Mouse (Mus musculus) testis, adult 2 months (tissue): ENCODE measurements around the gene Txndc9. TPM values are rescaled to one million over a fixed set of nuclear protein-coding genes. Genes with fewer than 3 reads are reported as not detected.

Experiments
- H3K27ac ChIP-seq: fragments of 200-500 bp; 2 replicates; pipeline ENCODE4 v1.5.1; 2012; ENCODE audit warnings: low read depth, low read length; ENCODE audit not compliant: control insufficient read depth, insufficient read depth
- H3K27me3 ChIP-seq: fragments of 200-500 bp; 2 replicates; pipeline ENCODE4 v1.6.1; 2012; ENCODE audit warnings: mild to moderate bottlenecking, low read length, moderate library complexity; ENCODE audit not compliant: control insufficient read depth, insufficient read depth
- H3K36me3 ChIP-seq: fragments of 200-500 bp; 2 replicates; pipeline ENCODE4 v1.6.1; 2012; ENCODE audit warnings: mild to moderate bottlenecking, low read length; ENCODE audit not compliant: control insufficient read depth, insufficient read depth
- H3K4me1 ChIP-seq: fragments of 200-500 bp; 2 replicates; pipeline ENCODE4 v1.6.1; 2012; ENCODE audit warnings: low read length; ENCODE audit not compliant: control insufficient read depth, insufficient read depth
- H3K4me3 ChIP-seq: fragments of 200-500 bp; 2 replicates; pipeline ENCODE4 v1.5.1; 2012; ENCODE audit warnings: low read depth, mild to moderate bottlenecking, low read length, moderate library complexity, mixed read lengths; ENCODE audit not compliant: control insufficient read depth
- CTCF ChIP-seq: fragments of 200-500 bp; IDR thresholded peaks from 2 replicates; pipeline ENCODE4 v1.5.1; 2012; ENCODE audit warnings: low read depth, mild to moderate bottlenecking, inconsistent platforms, low read length, moderate library complexity; ENCODE audit not compliant: control insufficient read depth, insufficient read depth, insufficient replicate concordance
- POLR2A ChIP-seq: fragments of 200-500 bp; IDR thresholded peaks from 2 replicates; pipeline ENCODE4 v1.6.1; 2012; ENCODE audit warnings: low read depth, mild to moderate bottlenecking, inconsistent platforms, low read length, moderate library complexity; ENCODE audit not compliant: control insufficient read depth
- polyA plus RNA-seq: library from polyadenylated mRNA; depleted of rRNA; stranded (reverse); fragments of >200 nt; gene quantifications from 2 replicates; pipeline ENCODE4 v1.2.3, GENCODE M21; 2012; rRNA removed

The Txndc9 gene
- 23.8 and 27.6 TPM in 2 replicates for polyA plus RNA-seq

DNA sequence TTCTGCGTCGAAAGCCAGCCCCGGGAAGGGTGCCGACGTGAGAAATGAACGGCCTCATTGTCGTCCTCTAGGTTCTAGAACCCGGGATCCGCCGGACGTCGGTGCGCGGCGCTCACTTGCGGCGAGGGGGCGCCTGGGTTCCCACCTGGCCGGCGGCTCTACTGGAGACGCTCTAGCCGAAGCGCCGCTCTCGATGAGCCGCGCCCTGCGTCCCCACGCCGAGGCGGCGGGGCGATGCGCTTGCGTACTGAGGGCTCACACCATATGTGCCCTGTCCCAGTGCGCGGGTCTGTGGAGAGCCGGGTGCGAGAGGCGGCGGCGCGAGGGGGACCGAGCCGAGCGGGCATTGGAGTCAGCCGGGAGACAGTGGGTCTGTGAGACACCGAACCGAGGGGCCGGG lies at the start of gene Txndc9, which contains the start of gene Eif5b:
Gene Txndc9, minus strand, starts transcription at position 27 of the 400 bp plus-strand sequence.
Gene Eif5b, plus strand, starts transcription at position 144 of the 400 bp plus-strand sequence.
- Histone ChIP-seq H3K36me3 (peaks cover 3% of the 10 kb centered on the region), H3K27me3 (no peaks in the 10 kb centered on the region), H3K27ac (peak within 1 kb of the TSS; percentile 97), H3K4me1 (peaks cover 7% of the 10 kb centered on the region; the same call in 1 of the 2 replicates), H3K4me3 (peak within 1 kb of the TSS; percentile 95)
- TF ChIP-seq CTCF = peak; percentile 26; the same call in 1 of the 2 replicates
- TF ChIP-seq POLR2A = peak; percentile 80

DNA sequence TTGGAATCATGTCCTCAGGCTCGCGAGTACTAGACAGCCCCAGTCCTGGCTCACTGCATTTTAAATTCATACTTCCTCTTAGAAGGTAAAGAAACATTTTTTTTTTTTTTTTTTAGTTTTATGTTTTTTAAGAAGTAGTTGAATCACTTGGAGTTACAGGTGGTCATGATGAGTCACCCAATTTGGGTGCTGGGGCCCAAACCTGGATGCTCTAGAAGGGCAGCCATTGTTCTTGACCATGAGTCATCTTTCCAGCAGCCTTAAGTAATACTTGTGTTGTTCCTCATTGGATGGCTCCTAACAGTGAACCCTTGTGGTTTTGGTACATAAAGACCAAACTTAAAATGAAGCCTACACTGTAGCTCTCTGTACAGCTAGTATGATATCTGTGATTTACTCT lies 41.2 kb upstream of the Txndc9 start:
- Histone ChIP-seq H3K36me3 (peaks cover 3% of the 10 kb centered on the region), H3K4me3 (no peak overlapping the region), H3K4me1 (no peaks in the 10 kb centered on the region), H3K27me3 (no peaks in the 10 kb centered on the region), H3K27ac (no peak overlapping the region)
- TF ChIP-seq CTCF = no peak
- no peak for TF ChIP-seq POLR2A

DNA sequence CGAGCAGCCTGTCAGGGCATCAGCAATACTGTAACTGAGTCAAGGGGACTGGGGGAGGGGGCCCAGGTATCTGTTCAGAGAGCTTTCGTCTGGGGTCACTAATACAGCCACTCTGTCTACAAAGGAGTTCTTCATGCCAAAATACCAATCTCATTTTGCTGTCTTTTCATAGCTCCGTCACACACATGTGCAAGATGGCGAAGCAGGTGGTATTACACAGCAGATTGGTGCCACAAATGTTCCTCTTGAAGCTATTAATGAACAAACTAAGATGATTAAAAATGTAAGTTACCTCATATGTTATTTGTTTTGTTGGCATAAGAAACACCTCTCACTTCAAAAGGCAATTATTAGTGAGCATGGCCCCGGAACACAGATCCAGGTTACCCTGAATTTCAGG lies 39.7 kb upstream of the Txndc9 start:
- TF ChIP-seq POLR2A (no peak), CTCF (no peak)
- peaks cover 3% of the 10 kb centered on the region for H3K36me3 ChIP-seq

DNA sequence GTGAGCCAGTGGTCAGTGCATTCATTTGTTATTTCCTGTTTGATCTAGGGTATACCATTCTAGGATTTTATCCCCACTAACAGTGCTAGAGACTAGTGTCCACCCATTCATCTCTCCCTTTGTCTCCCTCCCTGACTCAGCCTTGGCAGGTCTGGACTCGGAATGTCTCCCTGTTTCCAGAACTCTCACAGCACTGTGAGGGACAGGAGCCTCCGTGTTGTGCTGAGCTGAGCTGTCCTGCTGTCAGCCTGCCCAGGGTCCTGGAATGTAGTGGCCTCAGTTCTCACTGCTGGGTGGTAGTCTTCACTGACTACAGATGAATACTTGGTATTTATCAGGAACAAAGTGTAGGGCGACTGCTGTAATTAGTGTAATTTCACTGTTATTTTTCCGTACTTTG lies 37.8 kb upstream of the Txndc9 start:
- Histone ChIP-seq H3K36me3 (peaks cover 4% of the 10 kb centered on the region), H3K27ac (no peak overlapping the region), H3K4me3 (no peak overlapping the region), H3K4me1 (no peaks in the 10 kb centered on the region), H3K27me3 (no peaks in the 10 kb centered on the region)
- TF ChIP-seq CTCF = no peak
- no peak for TF ChIP-seq POLR2A

More for the DNA sequence above, 39.7 kb upstream of the Txndc9 start:
- no peaks in the 10 kb centered on the region for H3K27me3 ChIP-seq
- H3K4me1 ChIP-seq = no peaks in the 10 kb centered on the region
- no peak overlapping the region for H3K27ac ChIP-seq
- no peak overlapping the region for H3K4me3 ChIP-seq

DNA sequence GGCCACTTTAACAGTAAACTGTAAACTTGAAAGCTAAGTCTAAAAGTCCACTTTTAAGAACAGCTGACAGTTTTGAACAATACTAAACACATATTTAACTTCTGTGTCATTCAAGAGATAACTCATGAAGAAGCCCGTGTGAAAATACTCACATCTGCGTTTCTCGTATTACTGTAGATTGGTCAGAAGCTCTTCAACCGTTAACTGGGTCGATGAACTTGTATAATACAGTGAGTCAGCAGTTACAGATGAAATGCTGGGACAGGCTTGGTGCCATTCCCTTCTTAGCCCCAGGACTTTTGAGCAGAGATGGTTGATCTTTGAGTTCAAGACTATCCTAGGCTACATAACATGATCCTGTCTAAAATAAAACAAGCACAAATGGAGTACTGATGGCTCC lies 33.7 kb upstream of the Txndc9 start:
- peaks cover 3% of the 10 kb centered on the region for H3K36me3 ChIP-seq
- TF ChIP-seq CTCF (no peak), POLR2A (no peak)

DNA sequence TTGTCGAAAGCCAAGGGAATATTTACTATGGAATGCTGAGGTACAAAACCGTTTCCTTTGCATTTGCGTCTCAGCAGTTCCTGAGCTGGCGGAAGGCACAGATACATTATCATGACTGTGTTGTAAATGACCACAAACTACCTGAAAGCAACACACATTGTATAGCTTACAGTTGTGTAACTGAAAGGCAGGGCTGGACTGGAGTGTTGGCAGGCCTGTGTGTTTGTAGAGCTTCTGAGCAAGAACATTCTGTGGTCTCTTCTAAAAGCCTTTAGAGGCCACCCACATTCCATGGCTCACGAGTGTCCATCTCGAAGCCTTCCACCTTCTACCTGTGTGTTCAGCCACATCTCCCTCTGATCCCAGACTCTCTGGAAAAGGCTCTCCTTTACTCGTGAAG lies 29.6 kb upstream of the Txndc9 start:
- Histone ChIP-seq H3K36me3 (peaks cover 1% of the 10 kb centered on the region; the same call in 1 of the 2 replicates), H3K4me3 (no peak overlapping the region)

More for the DNA sequence above, 33.7 kb upstream of the Txndc9 start:
- H3K27ac ChIP-seq = no peak overlapping the region
- no peaks in the 10 kb centered on the region for H3K4me1 ChIP-seq
- H3K4me3 ChIP-seq = no peak overlapping the region
- no peaks in the 10 kb centered on the region for H3K27me3 ChIP-seq

DNA sequence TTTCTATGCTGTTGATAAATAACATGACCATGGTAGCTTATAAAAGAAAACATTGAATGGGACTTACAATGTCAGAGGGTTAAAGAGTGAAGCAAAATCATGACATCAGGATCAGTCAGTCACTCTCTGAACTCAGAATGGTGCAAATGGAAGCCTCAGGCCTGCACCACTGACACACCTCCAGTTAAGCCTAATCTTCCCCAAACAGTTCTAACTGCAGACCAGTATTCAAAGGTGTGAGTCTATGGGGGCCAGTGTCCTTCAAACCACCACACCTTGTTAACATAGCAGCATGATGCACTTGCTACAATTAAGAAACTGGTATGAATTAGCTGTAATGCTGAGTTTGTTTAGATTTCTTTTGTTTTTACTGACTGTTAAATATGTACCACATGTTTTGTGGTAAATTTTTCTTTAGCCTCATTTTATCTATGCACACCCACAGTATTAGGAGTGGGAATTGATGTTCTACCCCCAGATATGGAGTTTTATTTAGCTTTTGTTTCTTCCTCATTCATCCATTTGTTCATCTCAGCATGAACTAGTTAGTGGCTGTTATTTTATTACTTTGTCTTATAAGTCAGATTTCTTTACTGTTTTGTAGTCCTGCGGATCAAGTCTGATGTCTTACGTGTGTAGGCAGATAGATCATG lies 17.0 kb upstream of the Txndc9 start:
- Histone ChIP-seq H3K36me3 (no peaks in the 10 kb centered on the region; the same call in 1 of the 2 replicates), H3K4me3 (no peak overlapping the region), H3K4me1 (peaks cover 2% of the 10 kb centered on the region; the same call in 1 of the 2 replicates), H3K27me3 (no peaks in the 10 kb centered on the region), H3K27ac (no peak overlapping the region)
- TF ChIP-seq POLR2A (no peak), CTCF (no peak)

More for the DNA sequence above, 29.6 kb upstream of the Txndc9 start:
- no peak overlapping the region for H3K27ac ChIP-seq
- no peaks in the 10 kb centered on the region for H3K27me3 ChIP-seq
- TF ChIP-seq POLR2A (no peak), CTCF (no peak)
- no peaks in the 10 kb centered on the region for H3K4me1 ChIP-seq

DNA sequence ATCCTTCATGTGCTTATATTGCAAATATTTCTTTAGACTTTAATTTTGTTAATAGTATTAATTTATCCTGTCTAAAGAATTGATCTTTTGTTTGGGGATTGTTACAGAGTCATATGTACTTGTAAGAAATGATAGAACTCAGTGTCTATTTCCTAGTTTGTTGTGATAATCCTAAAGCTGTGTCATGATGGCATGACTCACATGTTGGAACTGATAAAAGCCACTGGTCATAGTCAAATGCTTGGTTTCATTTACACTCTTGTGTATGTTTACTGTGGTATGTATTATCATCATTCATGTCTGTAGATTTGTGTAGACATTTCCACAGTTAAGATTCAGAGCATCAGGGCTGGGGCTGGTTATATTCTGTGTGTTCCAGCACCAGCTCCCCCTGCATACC lies 14.8 kb upstream of the Txndc9 start:
- Histone ChIP-seq H3K27ac (no peak overlapping the region), H3K36me3 (no peaks in the 10 kb centered on the region), H3K4me1 (peaks cover 2% of the 10 kb centered on the region; the same call in 1 of the 2 replicates), H3K4me3 (no peak overlapping the region), H3K27me3 (no peaks in the 10 kb centered on the region)
- TF ChIP-seq CTCF = no peak
- TF ChIP-seq POLR2A = no peak
